Mouse (Mus musculus): ENCODE results near the gene Ccdc183.

DNA sequence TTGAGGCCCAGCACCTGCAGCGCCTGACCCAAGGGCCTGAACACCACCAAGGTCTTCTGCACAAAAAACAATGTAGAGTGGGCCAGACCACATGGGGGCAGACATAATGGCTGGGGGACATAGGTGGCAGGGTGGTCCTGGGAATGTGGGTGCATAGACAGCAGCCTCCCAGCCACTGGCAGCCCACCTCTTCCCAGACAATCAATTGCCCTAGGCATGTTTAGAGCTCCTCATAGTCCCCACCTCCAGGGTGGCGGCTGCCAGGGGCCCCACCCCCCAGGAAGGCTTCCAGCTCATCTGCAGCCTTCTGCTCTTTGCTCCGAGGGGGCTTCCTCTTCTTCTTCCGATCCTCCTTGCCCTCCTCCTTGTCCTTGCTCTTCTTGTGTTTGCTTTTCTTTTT is 33.9 kb downstream of the Ccdc183 start:
- TF ChIP-seq CTCF (IDR thresholded peaks at IDR 0.05; ENCODE audit: insufficient read depth, low read length): no peak
- TF ChIP-seq POLR2A (IDR thresholded peaks at IDR 0.05; ENCODE audit: borderline replicate concordance, extremely low read depth, low read depth, low read length): no peak

All from lung, adult 2 months (tissue).